Mouse (Mus musculus) CD4-positive helper T cell, adult 2 months (primary cell): ENCODE measurements around the gene Moap1.

ENCODE experiments used
- DNase-seq: peaks from one replicate; pipeline ENCODE4 v3.0.0-alpha.2; 2012; ENCODE audit warnings: low read depth, missing footprints, low spot score

The Moap1 gene

GRCm38 (mm10) chr12:102743589-102744574 lies at the start of gene Moap1, which contains the start of gene Tmem251:
Gene Moap1 (minus strand): TSS chr12:102743661.
Gene Tmem251 (plus strand): TSS chr12:102743762.
- DNase-seq, result peak; percentile 94

- no peak for DNase-seq
These were observed 44.5 kb upstream of the Moap1 start for GRCm38 (mm10) chr12:102787927-102788326.

- DNase-seq, result no peak
These were observed 42.1 kb upstream of the Moap1 start for GRCm38 (mm10) chr12:102785593-102785985.

GRCm38 (mm10) chr12:102784899-102785592 lies 41.6 kb upstream of the Moap1 start:
- DNase-seq, result no peak

GRCm38 (mm10) chr12:102782841-102783240 lies 39.4 kb upstream of the Moap1 start:
- peak; percentile 65 for DNase-seq

DNA sequence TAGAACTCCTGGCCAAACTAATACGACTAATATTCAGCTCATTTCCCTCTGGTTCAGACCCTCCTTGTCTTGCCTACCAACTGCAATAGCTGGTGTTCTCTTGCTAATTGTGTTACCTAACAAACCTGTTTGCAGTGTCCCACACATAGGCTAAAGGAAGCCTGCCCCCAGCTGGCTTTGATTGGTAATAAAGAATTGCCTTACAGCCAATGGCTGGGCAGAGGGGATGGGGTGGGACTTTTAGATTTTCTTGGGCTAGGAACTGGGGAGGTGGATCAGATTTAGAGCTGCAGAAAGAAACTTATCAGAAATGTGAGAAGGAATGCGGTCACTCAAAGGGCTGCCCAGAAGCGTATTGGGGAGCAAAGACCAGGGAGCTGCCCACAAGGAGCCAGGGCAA lies 36.0 kb upstream of the Moap1 start:
- DNase-seq, result peak; percentile 29

DNA sequence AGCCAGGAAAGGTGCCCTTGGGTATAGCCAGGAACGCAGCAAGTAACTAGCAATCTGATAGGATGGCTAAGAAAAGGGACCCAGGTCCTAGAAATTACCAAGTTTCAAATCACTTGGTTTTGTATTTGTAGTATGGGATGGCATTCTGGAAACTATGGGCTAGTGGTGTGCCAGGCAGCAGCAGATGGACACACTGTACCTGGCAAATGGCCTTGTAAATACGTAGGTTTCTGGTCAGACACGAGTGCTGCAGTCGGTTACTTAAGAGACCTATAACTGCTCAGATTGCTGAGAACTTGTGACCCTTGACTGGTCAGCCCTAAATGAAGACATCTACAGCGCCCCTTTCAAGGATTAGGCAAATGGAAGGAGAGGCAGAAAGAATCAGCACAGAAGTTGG lies 34.7 kb upstream of the Moap1 start:
- no peak for DNase-seq

DNA sequence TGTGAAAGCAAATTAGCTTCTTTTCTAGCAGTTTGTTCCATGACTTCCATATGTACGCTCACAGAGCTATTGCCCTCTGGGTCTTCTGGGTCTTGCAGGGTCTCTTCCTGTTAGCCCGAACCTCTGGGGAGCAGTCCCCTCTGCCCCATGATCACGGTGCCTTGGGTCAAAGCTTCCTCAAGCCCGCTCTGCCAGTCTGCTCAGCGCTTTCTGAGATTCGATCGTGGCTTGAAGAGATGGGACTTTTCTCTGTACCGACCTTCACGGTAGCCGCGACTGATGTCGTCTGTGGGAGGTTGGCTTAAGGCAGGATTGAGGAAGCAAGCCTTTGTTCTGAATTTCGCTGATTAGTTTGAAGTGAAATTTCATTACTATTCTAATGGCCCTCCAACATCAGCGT lies 32.6 kb upstream of the Moap1 start:
- DNase-seq, result no peak

GRCm38 (mm10) chr12:102772676-102773075 lies 29.2 kb upstream of the Moap1 start:
- no peak for DNase-seq

GRCm38 (mm10) chr12:102771601-102772000 lies 28.1 kb upstream of the Moap1 start:
- no peak for DNase-seq

DNA sequence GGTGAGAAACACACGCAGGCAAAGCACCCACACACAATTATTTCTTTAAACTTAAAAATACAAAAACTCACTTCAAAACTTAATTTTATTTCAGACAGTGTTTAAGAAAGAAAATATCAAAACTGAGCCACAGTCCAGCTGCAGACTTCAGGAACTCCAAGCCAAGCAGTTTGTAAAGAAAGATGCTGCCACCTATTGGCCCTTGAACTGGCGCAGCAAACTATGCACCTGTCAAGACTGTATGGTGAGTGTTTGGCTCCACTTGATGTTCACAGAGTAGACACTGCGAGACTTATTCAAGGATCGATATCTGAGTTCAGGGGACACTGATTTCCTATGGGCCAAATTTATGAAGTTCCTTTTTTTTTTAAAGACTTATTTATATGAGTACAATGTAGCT lies 25.5 kb upstream of the Moap1 start:
- DNase-seq, result no peak

DNA sequence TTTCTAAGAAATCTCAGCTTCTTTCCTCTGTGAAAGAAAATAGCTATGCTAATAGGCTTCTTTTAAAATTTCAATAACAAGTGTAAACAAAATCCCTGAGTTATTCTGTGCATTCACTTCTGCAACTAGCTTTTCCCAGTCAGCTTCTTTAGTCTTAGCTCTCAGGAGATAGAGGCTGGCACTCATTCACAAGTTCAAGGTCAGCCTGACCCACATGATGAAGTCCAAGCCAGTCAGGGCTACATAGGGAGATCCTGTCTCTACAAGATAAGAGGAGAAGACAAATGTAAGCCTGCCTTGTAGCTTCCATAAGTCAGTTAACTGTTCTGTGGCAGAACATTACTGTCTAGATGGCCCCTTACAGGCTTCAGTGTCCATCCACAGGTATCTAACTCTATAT lies 20.2 kb upstream of the Moap1 start:
- DNase-seq, result no peak

GRCm38 (mm10) chr12:102761668-102762067 lies 18.2 kb upstream of the Moap1 start:
- DNase-seq, result no peak

GRCm38 (mm10) chr12:102758936-102759335 lies 15.5 kb upstream of the Moap1 start:
- no peak for DNase-seq

GRCm38 (mm10) chr12:102758403-102758756 lies 14.9 kb upstream of the Moap1 start, which contains the start of gene Gm20604:
Gene Gm20604 (minus strand): TSS chr12:102758672.
- DNase-seq, result no peak

DNA sequence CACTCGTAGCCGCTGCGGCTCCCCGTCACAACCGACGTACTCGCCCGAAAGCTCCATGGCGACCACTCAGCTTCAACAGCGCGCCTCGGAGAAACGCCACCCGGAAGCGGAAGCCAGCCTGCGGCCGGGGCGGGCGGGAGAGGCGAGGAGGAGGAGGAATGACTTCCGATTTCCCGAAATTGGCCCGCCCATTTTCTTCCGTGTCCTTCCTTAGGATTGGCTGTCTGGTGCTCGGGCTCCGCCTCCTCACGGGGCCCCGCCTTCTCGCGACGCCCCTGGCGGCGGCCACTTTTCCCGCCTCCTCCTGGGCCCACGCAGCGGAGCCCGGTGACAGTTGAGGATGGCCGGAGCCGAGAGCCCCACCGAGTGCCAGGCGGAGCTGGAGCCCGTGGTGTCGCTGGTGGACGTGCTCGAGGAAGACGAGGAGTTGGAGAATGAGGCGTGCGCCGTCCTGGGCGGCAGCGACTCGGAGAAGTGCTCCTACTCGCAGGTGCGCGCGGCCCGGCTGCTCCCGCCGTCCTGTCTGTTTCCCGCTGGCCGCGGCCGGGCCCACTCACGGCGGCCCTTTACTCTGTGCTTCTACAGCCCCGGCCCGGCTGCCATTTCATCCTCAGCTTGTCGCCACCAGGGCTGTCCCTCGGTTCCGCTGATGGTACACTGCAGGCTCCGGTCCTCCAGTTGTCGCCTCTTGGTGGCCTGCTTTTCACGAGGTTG lies 14.4 kb upstream of the Moap1 start, which contains the start of the genes Gm28051, Gon7 and Ubr7:
Gene Gm28051, minus strand, starts transcription at position 77 of the 714 bp plus-strand sequence.
Gene Gon7, minus strand, starts transcription at position 115 of the 714 bp plus-strand sequence.
Gene Ubr7, plus strand, starts transcription at position 279 of the 714 bp plus-strand sequence.
- peak; percentile 97 for DNase-seq

- DNase-seq, result no peak
These were observed 13.7 kb upstream of the Moap1 start for GRCm38 (mm10) chr12:102757055-102757688.

GRCm38 (mm10) chr12:102756304-102756703 lies 12.8 kb upstream of the Moap1 start:
- DNase-seq, result peak; percentile 69

DNA sequence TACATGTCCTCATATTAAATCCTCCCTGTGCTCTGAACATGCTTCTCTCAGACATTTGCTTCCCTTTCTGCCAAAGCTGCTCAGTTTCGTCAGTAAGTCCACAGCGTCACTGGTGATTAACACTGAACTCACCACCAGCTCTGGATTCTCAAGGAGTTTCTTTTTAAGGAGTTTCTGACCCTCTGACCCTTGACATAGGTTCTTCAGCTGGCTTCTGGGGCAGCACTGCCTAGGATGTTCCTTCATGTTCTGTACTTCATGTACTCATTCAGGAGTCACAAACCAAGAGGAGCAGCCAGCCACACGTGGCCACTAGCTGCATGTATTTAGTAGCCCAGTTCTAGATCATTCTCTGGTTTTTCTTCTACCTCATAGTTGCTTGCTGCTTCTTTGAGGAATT lies 4.8 kb upstream of the Moap1 start:
- DNase-seq, result no peak

DNA sequence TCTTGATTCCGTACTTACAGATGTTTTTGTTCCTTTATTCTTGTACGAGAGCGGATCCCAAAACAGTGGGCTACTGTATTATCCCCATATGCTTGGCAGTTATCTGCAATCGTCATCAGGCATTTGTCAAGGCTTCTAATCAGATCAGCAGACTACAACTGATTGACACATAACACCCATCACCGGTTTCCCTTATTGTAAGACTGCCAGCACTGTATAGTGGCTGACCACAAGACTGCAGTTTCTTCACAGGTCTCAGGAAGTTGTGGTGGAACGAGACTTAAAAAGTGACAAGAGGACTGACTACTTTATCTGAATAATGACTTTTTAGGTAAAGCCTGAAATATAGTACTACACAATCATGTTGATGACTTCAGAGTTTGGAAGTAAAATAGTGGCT lies 1.4 kb upstream of the Moap1 start:
- peak; percentile 88 for DNase-seq

- no peak for DNase-seq
These were observed 349 bp downstream of the Moap1 start for GRCm38 (mm10) chr12:102743036-102743588.
